Mouse (Mus musculus) brain, adult 2 months (tissue): ENCODE measurements at regions not wholly inside any gene's neighbourhood (a gene's known extent, or its start where the extent isn't known, plus 50 kb on each side); places are given as distances from the start of the nearest gene placed in this dataset.

Experiments used
- DNase-seq: peaks from one replicate; pipeline ENCODE4 v3.0.0; 2011; ENCODE audit warnings: low read depth, low spot score

GRCm38 (mm10) chr17:4198001-4198400, 501.9 kb upstream of the Nox3 start:
- no peak for DNase-seq

GRCm38 (mm10) chr17:4199698-4200153, 503.7 kb upstream of the Nox3 start:
- no peak for DNase-seq

- DNase-seq, result no peak
These were observed 505.2 kb upstream of the Nox3 start for GRCm38 (mm10) chr17:4201300-4201699.

GRCm38 (mm10) chr17:4208142-4208925, 512.3 kb upstream of the Nox3 start:
- DNase-seq, result no peak

GRCm38 (mm10) chr17:4209650-4210049, 513.6 kb upstream of the Nox3 start:
- DNase-seq, result no peak

GRCm38 (mm10) chr17:4212586-4212985, 516.5 kb upstream of the Nox3 start:
- peak; percentile 88 for DNase-seq

GRCm38 (mm10) chr17:4214970-4215369, 518.9 kb upstream of the Nox3 start:
- DNase-seq, result no peak

GRCm38 (mm10) chr17:4216203-4216602, 520.1 kb upstream of the Nox3 start:
- no peak for DNase-seq

GRCm38 (mm10) chr17:4216750-4217149, 520.7 kb upstream of the Nox3 start:
- DNase-seq, result no peak

GRCm38 (mm10) chr17:4220661-4221360, 524.8 kb upstream of the Nox3 start:
- peak; percentile 67 for DNase-seq

- no peak for DNase-seq
These were observed 531.8 kb upstream of the Nox3 start for GRCm38 (mm10) chr17:4227889-4228288.

GRCm38 (mm10) chr17:4229969-4230368, 533.9 kb upstream of the Nox3 start:
- no peak for DNase-seq

- DNase-seq, result no peak
These were observed 554.4 kb upstream of the Nox3 start for GRCm38 (mm10) chr17:4250476-4250875.

- DNase-seq, result no peak
These were observed 569.4 kb upstream of the Nox3 start for GRCm38 (mm10) chr17:4265471-4265870.

- no peak for DNase-seq
These were observed 569.9 kb upstream of the Nox3 start for GRCm38 (mm10) chr17:4265946-4266345.

GRCm38 (mm10) chr17:4266487-4266886, 570.4 kb upstream of the Nox3 start:
- peak; percentile 28 for DNase-seq

- no peak for DNase-seq
These were observed 572.3 kb upstream of the Nox3 start for GRCm38 (mm10) chr17:4268380-4268779.

GRCm38 (mm10) chr17:4272456-4272855, 576.4 kb upstream of the Nox3 start:
- DNase-seq, result no peak

- no peak for DNase-seq
These were observed 580.7 kb upstream of the Nox3 start for GRCm38 (mm10) chr17:4276722-4277121.

- DNase-seq, result peak; percentile 51
These were observed 582.3 kb upstream of the Nox3 start for GRCm38 (mm10) chr17:4278239-4278827.

- no peak for DNase-seq
These were observed 585.4 kb upstream of the Nox3 start for GRCm38 (mm10) chr17:4281451-4281850.

- no peak for DNase-seq
These were observed 595.4 kb upstream of the Nox3 start for GRCm38 (mm10) chr17:4291418-4291817.
